23 mouse cellular contexts compared by ENCODE assay signal in genomic region chr5:108452422-108452821, GRCm38 (mm10). TPM values are rescaled to one million over a fixed set of nuclear protein-coding genes. Genes with fewer than 3 reads are reported as not detected.
A peak's percentile ranks its signal among the peaks of the same experiment; 100 is the strongest.
DNase-seq lines count a peak whose midpoint lies in the region; ATAC-seq and TF ChIP-seq lines count a peak whose summit lies in the region.
"Had no signal": no experiment of that assay in that cellular context is flagged by ENCODE, and none has a peak within 500 bp of the region (broad histone marks: within the 10 kb centered on the region; RNA-seq: fewer than 3 reads in every experiment).

No protein-coding gene starts in this region.

- no peaks in the 10 kb centered on the region for H3K36me3 ChIP-seq in liver, postnatal 0 days (replicated peaks; ENCODE audit: insufficient read depth, low read length)
- H3K36me3 ChIP-seq in liver, embryonic 12.5 days: no peaks in the 10 kb centered on the region
- H3K36me3 ChIP-seq in myocyte (ENCODE audit: control insufficient read depth, insufficient read depth): no peaks in the 10 kb centered on the region
- H3K36me3 ChIP-seq: embryonic facial prominence, embryonic 13.5 days; embryonic facial prominence, embryonic 15.5 days; forebrain, embryonic 10.5 days; forebrain, embryonic 12.5 days had no signal

- no peaks in the 10 kb centered on the region for H3K27me3 ChIP-seq in liver, postnatal 0 days (ENCODE audit: insufficient read depth, low read length)
- peaks cover 11% of the 10 kb centered on the region for H3K27me3 ChIP-seq in liver, embryonic 12.5 days (replicated peaks)
- H3K27me3 ChIP-seq in myocyte (ENCODE audit: control insufficient read depth, insufficient read depth, insufficient read length): no peaks in the 10 kb centered on the region

- peak; percentile 31 for DNase-seq in layer of hippocampus, adult 9-11 months
- no peak for DNase-seq in layer of hippocampus, adult 9-10 months (ENCODE audit: low spot score)
- DNase-seq in liver, postnatal 0 days: no peak
- DNase-seq in heart, postnatal 10 days: no peak
- DNase-seq: adrenal gland, adult 2 months; adrenal gland, postnatal 10 days; adrenal gland, postnatal 25 days; cerebellum, adult 11 months; cerebellum, adult 18-20 months; cerebellum, adult 8-10 months; cerebellum, adult 9-11 months; cerebellum, postnatal 14 days; cerebellum, postnatal 36 days; embryo, embryonic 11 days had no signal

- no peak overlapping the region for H3ac ChIP-seq in myocyte (ENCODE audit: control insufficient read depth, insufficient read length)

- H3K4me3 ChIP-seq in liver, postnatal 0 days (ENCODE audit: low read depth, low read length): no peak overlapping the region
- H3K4me3 ChIP-seq in liver, embryonic 12.5 days: no peak overlapping the region
- H3K4me3 ChIP-seq in myocyte: no peak overlapping the region
- H3K4me3 ChIP-seq: embryonic facial prominence, embryonic 13.5 days; embryonic facial prominence, embryonic 15.5 days; erythroblast, embryonic 14.5 days; forebrain, embryonic 10.5 days; forebrain, embryonic 12.5 days had no signal

- no peaks in the 10 kb centered on the region for H3K9me3 ChIP-seq in liver, postnatal 0 days (ENCODE audit: low read length)
- no peaks in the 10 kb centered on the region for H3K9me3 ChIP-seq in liver, embryonic 12.5 days (replicated peaks)
- H3K9me3 ChIP-seq: embryonic facial prominence, embryonic 13.5 days; embryonic facial prominence, embryonic 15.5 days; forebrain, embryonic 10.5 days; forebrain, embryonic 12.5 days had no signal

- intact Hi-C loops in heart, postnatal 10 days (cut with DNase I): no loop called here

- H3K79me2 ChIP-seq in myocyte (ENCODE audit: control insufficient read depth, insufficient read depth): no peaks in the 10 kb centered on the region

- 93% methylated on average over 1 of the region's 1 CpGs for WGBS in liver, postnatal 0 days (ENCODE audit: insufficient replicate concordance)
- WGBS in liver, embryonic 12.5 days (ENCODE audit: insufficient replicate concordance): 74% methylated on average over 1 of the region's 1 CpGs

- TF ChIP-seq POLR2A in myocyte (IDR thresholded peaks at IDR 0.05; ENCODE audit: insufficient read length, low read depth): no peak

- TF ChIP-seq CTCF in liver, postnatal 0 days (IDR thresholded peaks at IDR 0.05; ENCODE audit: low read depth): no peak

- no peak overlapping the region for H3K4me2 ChIP-seq in liver, postnatal 0 days (ENCODE audit: low read depth, low read length)
- no peak overlapping the region for H3K4me2 ChIP-seq in liver, embryonic 12.5 days
- no peak overlapping the region for H3K4me2 ChIP-seq in myocyte (ENCODE audit: low read depth)
- H3K4me2 ChIP-seq: embryonic facial prominence, embryonic 13.5 days; embryonic facial prominence, embryonic 15.5 days; forebrain, embryonic 12.5 days had no signal

- H3K4me1 ChIP-seq in liver, postnatal 0 days (ENCODE audit: insufficient read depth): peaks cover 21% of the 10 kb centered on the region
- peaks cover 30% of the 10 kb centered on the region for H3K4me1 ChIP-seq in liver, embryonic 12.5 days

- ATAC-seq in liver, postnatal 0 days: no peak
- ATAC-seq in liver, embryonic 12.5 days: no peak
- ATAC-seq: forebrain, embryonic 14.5 days had no signal

- TF ChIP-seq EP300 in liver, postnatal 0 days (IDR thresholded peaks at IDR 0.05; ENCODE audit: low read depth): no peak

- H3K9ac ChIP-seq in liver, postnatal 0 days (replicated peaks): no peak overlapping the region
- H3K9ac ChIP-seq in liver, embryonic 12.5 days: no peak overlapping the region
- H3K9ac ChIP-seq: embryonic facial prominence, embryonic 13.5 days; embryonic facial prominence, embryonic 15.5 days; forebrain, embryonic 12.5 days had no signal

- peak overlapping the region; percentile 49; the same call in 1 of the 2 replicates for H3K27ac ChIP-seq in liver, postnatal 0 days (ENCODE audit: low read depth)
- H3K27ac ChIP-seq in liver, embryonic 12.5 days: no peak overlapping the region
- H3K27ac ChIP-seq: embryonic facial prominence, embryonic 13.5 days; embryonic facial prominence, embryonic 15.5 days; forebrain, embryonic 10.5 days; forebrain, embryonic 12.5 days had no signal

TF ChIP-seq in myocyte, 11 proteins besides CTCF, POLR2A, EP300 and RAD21:
- TF ChIP-seq TCF12 (IDR thresholded peaks at IDR 0.05; ENCODE audit: insufficient read depth, poor library complexity, severe bottlenecking) (peak; percentile 85), MYOD1 (IDR thresholded peaks at IDR 0.05; ENCODE audit: control insufficient read depth in 1 of 3, insufficient read length in 2 of 3, low read depth in 2 of 3) (peak; percentile 61 to 88 (median 63)), MYOG (IDR thresholded peaks at IDR 0.05; ENCODE audit: control insufficient read depth in 1 of 3, insufficient read depth in 1 of 3, insufficient read length in 2 of 3, low read depth in 2 of 3) (peak; percentile 67 to 95 (median 91)), CEBPB (IDR thresholded peaks at IDR 0.05; ENCODE audit: insufficient read depth, poor library complexity, severe bottlenecking) (no peak), TCF3 (IDR thresholded peaks at IDR 0.05; ENCODE audit: insufficient read length, low read depth) (peak; percentile 57)

RNA-seq across cellular contexts. Expression of gene Mfsd7a, which starts 3.7 kb away (rescaled TPM):
- 0.30 and 0.41 TPM in 2 replicates for polyA plus RNA-seq in liver, postnatal 0 days (2015; fragmentation: Nextera tagmentation; extraction: Ambion mirVana)
- polyA plus RNA-seq in liver, embryonic 12.5 days (2016; fragmentation: Nextera tagmentation; extraction: Ambion mirVana): 0.15 TPM in 1 of 2 replicates, not detected in the other
- 17.1 TPM for polyA plus RNA-seq in myocyte (2012; fragmentation: generic; extraction: Trizol)
- total RNA-seq in heart, postnatal 10 days (2021): 1 to 10 TPM in 1 of 2 experiments, under 1 TPM in 1; 0.77 to 1.3 TPM
- total RNA-seq: MEL had no signal
- polyA plus RNA-seq: erythroblast, embryonic 14.5 days; forebrain, embryonic 12.5 days had no signal

RNA-seq across cellular contexts. Expression of gene Pcgf3, which starts 8.6 kb away (rescaled TPM):
- 3.8 and 5.0 TPM in 2 replicates for polyA plus RNA-seq in liver, postnatal 0 days (2015; fragmentation: Nextera tagmentation; extraction: Ambion mirVana)
- 12.6 and 14.8 TPM in 2 replicates for polyA plus RNA-seq in liver, embryonic 12.5 days (2016; fragmentation: Nextera tagmentation; extraction: Ambion mirVana)
- 19.7 TPM for polyA plus RNA-seq in myocyte (2012; fragmentation: generic; extraction: Trizol)
- 10 to 100 TPM; 46.2 to 54.8 TPM for total RNA-seq in heart, postnatal 10 days (2021)

RNA-seq across cellular contexts. Expression of gene Atp5k, which starts 18.2 kb away (rescaled TPM):
- polyA plus RNA-seq in liver, postnatal 0 days (2015; fragmentation: Nextera tagmentation; extraction: Ambion mirVana): 411 and 430 TPM in 2 replicates
- 355 and 360 TPM in 2 replicates for polyA plus RNA-seq in liver, embryonic 12.5 days (2016; fragmentation: Nextera tagmentation; extraction: Ambion mirVana)
- 1,348 TPM for polyA plus RNA-seq in myocyte (2012; fragmentation: generic; extraction: Trizol)
- 100 to 1,000 TPM; 857 to 862 TPM for total RNA-seq in heart, postnatal 10 days (2021)

Comparison
In these comparisons a context has a peak if more than half of its experiments do, and no peak if none do; other contexts are left out.
1. RNA of gene Mfsd7a, which starts 3.7 kb away (polyA plus RNA-seq): 17.1 TPM in myocyte (single experiment); 0.30 to 0.41 TPM in liver, postnatal 0 days and 0.15 TPM in liver, embryonic 12.5 days; every median in the first group is over 10 times any median in the second.